Mouse (Mus musculus): Measurements from ENCODE around the gene Adra2b.

- TF ChIP-seq CTCF (IDR thresholded peaks at IDR 0.05; ENCODE audit: low read depth, low read length) (no peak), TAL1 (conservative IDR thresholded peaks at IDR 0.05; ENCODE audit: low read depth, low read length) (no peak), GATA1 (IDR thresholded peaks at IDR 0.05; ENCODE audit: borderline replicate concordance, low read length) (no peak), GATA2 (IDR thresholded peaks at IDR 0.05; ENCODE audit: borderline replicate concordance, low read depth, low read length) (no peak)
Measured at GRCm38 (mm10) chr2:127398738-127399137, 35.7 kb downstream of the Adra2b start.

Data from G1E (cell line).